Comparison of ENCODE assay signal across 19 mouse cellular contexts in genomic region chr5:128667303-128667702, GRCm38 (mm10). TPM values are rescaled to one million over a fixed set of nuclear protein-coding genes. Genes with fewer than 3 reads are reported as not detected.
DNase-seq lines count a peak whose midpoint lies in the region; ATAC-seq and TF ChIP-seq lines count a peak whose summit lies in the region.
"Had no signal": no experiment of that assay in that cellular context is flagged by ENCODE, and none has a peak within 500 bp of the region (broad histone marks: within the 10 kb centered on the region; RNA-seq: fewer than 3 reads in every experiment).

No protein-coding gene starts in this region.

- peak overlapping the region; percentile 21 for H3K4me3 ChIP-seq in gastrocnemius, adult 2 months
- no peak overlapping the region for H3K4me3 ChIP-seq in forebrain, postnatal 0 days (ENCODE audit: low read depth, low read length)
- no peak overlapping the region for H3K4me3 ChIP-seq in limb, embryonic 11.5 days (ENCODE audit: low read depth, low read length)
- H3K4me3 ChIP-seq: midbrain, embryonic 10.5 days had no signal

- no peaks in the 10 kb centered on the region for H3K4me1 ChIP-seq in forebrain, postnatal 0 days (ENCODE audit: insufficient read depth)
- no peaks in the 10 kb centered on the region for H3K4me1 ChIP-seq in limb, embryonic 11.5 days (ENCODE audit: control insufficient read depth, insufficient read depth, low read length)

- intact Hi-C loops in gastrocnemius, adult 2 months (cut with DNase I): loop anchor here (5.0 kb wide), 1 partner anchor 140 kb away; no protein-coding TSS in a partner anchor

- no peaks in the 10 kb centered on the region for H3K36me3 ChIP-seq in forebrain, postnatal 0 days (ENCODE audit: insufficient read depth)
- H3K36me3 ChIP-seq in limb, embryonic 11.5 days (ENCODE audit: control insufficient read depth, insufficient read depth, low read length): no peaks in the 10 kb centered on the region
- H3K36me3 ChIP-seq: G1E; midbrain, embryonic 10.5 days had no signal

- no peak for DNase-seq in gastrocnemius, adult 2 months
- no peak for DNase-seq in gastrocnemius, adult 18-20 months (ENCODE audit: low spot score)
- peak; percentile 3 for DNase-seq in Muller cell, postnatal 12 days (ENCODE audit: inconsistent ontology term)
- peak; percentile 36 for DNase-seq in forebrain, postnatal 0 days
- peak; percentile 25 for DNase-seq in limb, embryonic 11.5 days (ENCODE audit: low spot score)
- no peak for DNase-seq in ovary, postnatal 10 days (ENCODE audit: low spot score)
- DNase-seq in spleen, postnatal 4 days (ENCODE audit: low spot score in 2 of 2): no peak
- no peak for DNase-seq in urinary bladder, postnatal 25 days (ENCODE audit: low spot score)
- DNase-seq: cerebellum, adult 2 months; embryo, embryonic 11 days; liver, postnatal 0 days; spleen, adult 18-20 months had no signal

- ATAC-seq in forebrain, postnatal 0 days: peak; percentile 18; the same call in 1 of the 2 replicates
- ATAC-seq in limb, embryonic 11.5 days (ENCODE audit: insufficient number of reproducible peaks, low FRiP score, low TSS enrichment, low read depth): no peak
- ATAC-seq: liver, postnatal 0 days had no signal

- no peak for TF ChIP-seq CTCF in gastrocnemius, adult 2 months (IDR thresholded peaks at IDR 0.05)
- TF ChIP-seq CTCF in forebrain, postnatal 0 days (IDR thresholded peaks at IDR 0.05; ENCODE audit: low read depth): no peak

- peak overlapping the region; percentile 17; the same call in 1 of the 2 replicates for H3K4me2 ChIP-seq in forebrain, postnatal 0 days (ENCODE audit: low read depth)
- no peak overlapping the region for H3K4me2 ChIP-seq in limb, embryonic 11.5 days (ENCODE audit: low read depth, severe bottlenecking)
- H3K4me2 ChIP-seq: hindbrain, embryonic 14.5 days had no signal

- no peak overlapping the region; the same call in 1 of the 2 replicates for H3K27ac ChIP-seq in gastrocnemius, adult 2 months
- no peak overlapping the region for H3K27ac ChIP-seq in forebrain, postnatal 0 days (ENCODE audit: low read depth, low read length)
- H3K27ac ChIP-seq in limb, embryonic 11.5 days (replicated peaks; ENCODE audit: low read depth, low read length): no peak overlapping the region
- H3K27ac ChIP-seq: hindbrain, embryonic 14.5 days; midbrain, embryonic 10.5 days had no signal

- no peak overlapping the region for H3K9ac ChIP-seq in forebrain, postnatal 0 days
- no peak overlapping the region for H3K9ac ChIP-seq in limb, embryonic 11.5 days (ENCODE audit: low read length)
- H3K9ac ChIP-seq: hindbrain, embryonic 14.5 days; liver, postnatal 0 days had no signal

- no peaks in the 10 kb centered on the region for H3K9me3 ChIP-seq in forebrain, postnatal 0 days (ENCODE audit: low read length)
- H3K9me3 ChIP-seq in limb, embryonic 11.5 days (ENCODE audit: control insufficient read depth, low read length): no peaks in the 10 kb centered on the region; the same call in 1 of the 2 replicates
- H3K9me3 ChIP-seq: midbrain, embryonic 10.5 days had no signal

- no peaks in the 10 kb centered on the region for H3K27me3 ChIP-seq in forebrain, postnatal 0 days (ENCODE audit: insufficient read depth, low read length)
- no peaks in the 10 kb centered on the region for H3K27me3 ChIP-seq in limb, embryonic 11.5 days (ENCODE audit: control insufficient read depth, insufficient read depth, low read length)

- WGBS in forebrain, postnatal 0 days: 40% methylated on average over 7 of the region's 7 CpGs
- 42% methylated on average over 7 of the region's 7 CpGs for WGBS in limb, embryonic 11.5 days

RNA-seq across cellular contexts. Expression of gene Piwil1, which starts 35.0 kb away (rescaled TPM):
- not detected for total RNA-seq in gastrocnemius, adult 2 months (2021)
- total RNA-seq in gastrocnemius, adult 18-20 months (2021): under 1 TPM in 1 of 2 experiments, not detected in 1; 0.05 TPM
- total RNA-seq in forebrain, postnatal 0 days (2014; rRNA removed): 0.05 and 0.08 TPM in 2 replicates
- 0.30 and 0.40 TPM in 2 replicates for polyA plus RNA-seq in forebrain, postnatal 0 days (2015; fragmentation: Nextera tagmentation; extraction: Ambion mirVana)
- polyA plus RNA-seq in limb, embryonic 11.5 days (2014; fragmentation: Nextera tagmentation; extraction: Ambion mirVana): not detected in 2 replicates
- total RNA-seq: granulocyte monocyte progenitor cell, adult 5-6 weeks had no signal
- polyA plus RNA-seq: C2C12; G1E; heart, postnatal 0 days; liver, postnatal 0 days; midbrain, embryonic 10.5 days; thymus, postnatal 0 days had no signal

Comparison
In these comparisons a context has a peak if more than half of its experiments do, and no peak if none do; other contexts are left out.
1. DNase-seq: peak in Muller cell, postnatal 12 days (single experiment), forebrain, postnatal 0 days (single experiment) and limb, embryonic 11.5 days (single experiment); none in gastrocnemius, adult 2 months (single experiment), gastrocnemius, adult 18-20 months (single experiment), ovary, postnatal 10 days (single experiment), spleen, postnatal 4 days (0 of 2) and urinary bladder, postnatal 25 days (single experiment).